Mouse (Mus musculus): ENCODE results near the gene Saa2.
A peak's percentile ranks its signal among the peaks of the same experiment; 100 is the strongest.

The Saa2 gene

GRCm38 (mm10) chr7:46762601-46763000 is 11.0 kb downstream of the Saa2 start:
- no peak for DNase-seq (ENCODE audit: low spot score in 2 of 2)

GRCm38 (mm10) chr7:46764672-46765071 is 13.1 kb downstream of the Saa2 start:
- no peak for DNase-seq (ENCODE audit: low spot score in 2 of 2)

GRCm38 (mm10) chr7:46767371-46767770 is 15.8 kb downstream of the Saa2 start:
- DNase-seq (ENCODE audit: low spot score in 2 of 2), result no peak

- DNase-seq (ENCODE audit: low spot score in 2 of 2), result no peak
These were observed 16.9 kb downstream of the Saa2 start for GRCm38 (mm10) chr7:46768451-46768850.

GRCm38 (mm10) chr7:46770706-46771105 is 19.1 kb downstream of the Saa2 start:
- DNase-seq (ENCODE audit: low spot score in 2 of 2), result peak in 1 of 2 experiments; percentile 30

- no peak for DNase-seq (ENCODE audit: low spot score in 2 of 2)
These were observed 37.7 kb downstream of the Saa2 start for GRCm38 (mm10) chr7:46789177-46789849.

GRCm38 (mm10) chr7:46793871-46794270 is 42.3 kb downstream of the Saa2 start:
- no peak for DNase-seq (ENCODE audit: low spot score in 2 of 2)

- peak; percentile 95 to 98 for DNase-seq (ENCODE audit: low spot score in 2 of 2)
These were observed 44.0 kb downstream of the Saa2 start, which contains the start of the genes Hps5 and Gtf2h1 for GRCm38 (mm10) chr7:46795287-46796205. Gene Hps5 (minus strand): TSS chr7:46796064. Gene Gtf2h1 (plus strand): TSS chr7:46796103.

GRCm38 (mm10) chr7:46796206-46796679 is 44.7 kb downstream of the Saa2 start:
- no peak for DNase-seq (ENCODE audit: low spot score in 2 of 2)

- no peak for DNase-seq (ENCODE audit: low spot score in 2 of 2)
These were observed 45.2 kb downstream of the Saa2 start for GRCm38 (mm10) chr7:46796779-46797178.
